Mouse (Mus musculus) ZHBTc4 (cell line): ENCODE data around the gene H2afx.
A peak's percentile ranks its signal among the peaks of the same experiment; 100 is the strongest.

Source experiments
- DNase-seq: peaks from one replicate; pipeline ENCODE4 v3.0.0-alpha.2; 2011; ENCODE audit warnings: low read depth, low spot score

H2afx gene

GRCm38 (mm10) chr9:44378153-44378730 lies 43.7 kb downstream of the H2afx start:
- DNase-seq = no peak

- peak; percentile 99 for DNase-seq
Observed at GRCm38 (mm10) chr9:44379054-44379834, 44.8 kb downstream of the H2afx start, which contains the start of gene Hyou1. Gene Hyou1 (plus strand): TSS chr9:44379490.

- DNase-seq = no peak
Observed at GRCm38 (mm10) chr9:44379862-44380261, 45.4 kb downstream of the H2afx start.

- no peak for DNase-seq
Observed at GRCm38 (mm10) chr9:44384596-44384995, 50.1 kb downstream of the H2afx start.
